Mouse (Mus musculus) left cerebral cortex, adult 8-10 months (tissue): ENCODE results near the gene Cox4i1. TPM values are rescaled to one million over a fixed set of nuclear protein-coding genes. Genes with fewer than 3 reads are reported as not detected.

Experiments
- DNase-seq, 2 experiments: peaks; one replicate each; pipeline ENCODE4 v3.0.0; 2022; ENCODE audit warnings: low spot score in 2 of 2
- total RNA-seq, 4 experiments: library from RNA; stranded (reverse); gene quantifications; 2 replicates each; pipeline ENCODE4 v1.2.4; 2022

The Cox4i1 gene
- total RNA-seq, 4 experiments from 2014 or later, result 1,070 to 1,158 (median 1,126) TPM

GRCm38 (mm10) chr8:120693861-120694493 lies 26.0 kb downstream of the Cox4i1 start:
- DNase-seq, result no peak

GRCm38 (mm10) chr8:120696401-120697153 lies 28.6 kb downstream of the Cox4i1 start:
- no peak for DNase-seq

GRCm38 (mm10) chr8:120697154-120697978 lies 29.3 kb downstream of the Cox4i1 start:
- no peak for DNase-seq

GRCm38 (mm10) chr8:120697979-120698272 lies 29.9 kb downstream of the Cox4i1 start:
- DNase-seq, result no peak

DNA sequence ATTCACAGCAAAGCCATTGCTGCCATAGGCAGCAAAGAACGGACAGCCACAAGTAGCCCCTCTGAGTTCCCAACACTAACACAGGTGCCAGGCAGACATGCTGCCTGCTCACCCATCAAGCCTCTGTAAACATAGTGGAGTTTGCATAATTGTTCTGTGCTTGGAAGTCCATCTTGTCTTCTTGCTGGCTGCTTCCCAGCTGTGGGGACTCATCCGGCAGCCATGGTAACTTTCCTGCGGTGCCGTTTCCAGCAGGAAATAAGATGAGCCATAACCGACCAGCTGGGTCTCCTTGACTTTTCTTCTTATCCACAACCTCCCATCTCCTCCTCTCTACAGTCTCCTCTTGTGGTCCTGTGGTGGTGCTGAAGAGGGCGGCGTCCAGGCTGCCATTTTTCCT lies 30.4 kb downstream of the Cox4i1 start:
- DNase-seq, result no peak

DNA sequence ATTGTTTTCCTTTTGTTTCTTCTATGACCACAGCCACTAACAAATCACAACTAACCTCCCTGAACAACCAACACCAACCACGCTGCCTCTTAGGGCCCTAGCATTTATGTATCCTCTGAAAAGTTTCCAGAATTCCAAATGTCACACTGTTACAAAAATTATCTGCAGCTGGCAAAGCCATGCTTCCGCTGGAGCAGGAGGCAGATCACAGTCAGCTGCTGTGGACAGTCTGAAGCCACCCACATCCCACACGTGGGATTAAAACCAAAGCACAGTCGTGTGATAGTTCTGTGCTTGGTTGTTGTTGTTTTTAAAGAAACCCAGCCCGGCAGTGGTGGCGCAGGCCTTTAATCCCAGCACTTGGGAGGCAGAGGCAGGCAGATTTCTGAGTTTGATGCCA lies 31.1 kb downstream of the Cox4i1 start:
- DNase-seq, result no peak

DNA sequence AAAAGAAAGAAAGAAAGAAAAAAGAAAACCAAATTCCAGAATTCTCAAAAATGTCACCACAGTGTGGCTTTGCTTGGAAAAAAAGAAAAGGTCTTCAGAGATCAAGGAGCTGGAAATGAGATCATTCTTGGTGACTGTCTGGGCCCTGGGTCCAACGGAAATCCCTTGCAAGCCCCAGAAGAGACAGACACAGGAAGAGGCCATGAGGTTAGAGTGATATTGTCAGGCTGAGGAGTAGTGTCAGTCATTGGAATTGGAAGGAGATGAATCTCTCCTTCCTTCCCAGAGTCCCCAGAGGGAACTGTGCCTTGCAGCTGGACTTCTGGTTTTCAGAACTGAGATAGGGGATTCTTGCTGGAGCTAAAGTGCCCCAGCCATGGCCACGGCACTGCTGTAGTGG lies 31.5 kb downstream of the Cox4i1 start:
- no peak for DNase-seq

DNA sequence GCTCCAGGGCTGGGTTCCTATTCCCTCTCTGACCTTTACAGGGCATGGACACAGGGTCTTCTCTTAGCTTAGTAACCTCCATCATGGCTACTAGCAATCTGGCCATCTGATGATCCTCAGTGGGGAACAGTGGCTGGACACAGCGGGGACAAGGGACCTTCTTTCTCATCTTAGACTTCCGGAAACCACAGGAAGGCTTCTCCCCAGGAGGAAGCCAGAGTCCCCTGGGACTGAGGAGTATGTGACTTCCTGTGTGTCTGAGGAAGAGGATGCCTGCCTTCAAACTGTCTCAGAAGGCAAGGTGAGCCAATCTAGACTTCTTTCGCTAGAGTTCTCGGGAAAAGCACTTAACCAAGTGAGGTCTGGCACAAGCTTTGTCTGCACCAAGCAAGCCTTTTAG lies 32.0 kb downstream of the Cox4i1 start:
- no peak for DNase-seq

DNA sequence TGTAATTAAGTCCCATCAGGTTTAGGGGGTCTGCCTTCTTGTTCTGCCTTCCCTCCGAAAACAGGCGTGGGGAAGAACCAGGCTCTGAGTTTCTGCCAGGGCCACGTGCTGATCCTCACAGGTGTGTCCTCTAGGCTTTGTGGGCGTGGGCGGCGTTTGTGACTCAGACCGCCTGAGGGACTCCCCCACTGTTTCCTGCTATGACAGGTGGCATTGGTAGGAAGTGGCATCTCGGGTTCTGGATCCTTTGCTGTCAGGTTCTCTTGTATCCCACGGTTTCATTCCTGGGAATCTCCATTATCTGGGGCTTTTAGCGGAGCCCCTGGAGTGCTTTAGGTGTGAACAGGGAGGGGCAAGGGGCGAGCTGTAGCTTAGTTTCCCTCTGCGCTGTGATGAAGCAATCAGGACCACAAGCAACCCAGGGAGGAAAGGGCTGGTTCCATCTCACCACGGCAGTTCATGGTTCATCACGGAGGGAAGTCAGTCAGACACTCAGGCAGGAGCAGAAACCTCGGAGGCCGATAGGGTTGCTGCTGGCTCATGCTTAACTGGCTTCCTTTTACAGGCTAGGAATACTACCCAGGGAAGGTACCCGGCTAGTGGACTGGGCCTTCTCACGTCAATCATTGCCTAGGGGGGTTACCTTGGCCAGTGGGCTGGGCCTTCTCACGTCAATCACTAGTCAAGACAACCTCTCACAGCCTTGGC lies 33.9 kb downstream of the Cox4i1 start:
- DNase-seq, result peak in 1 of 2 experiments; percentile 55

DNA sequence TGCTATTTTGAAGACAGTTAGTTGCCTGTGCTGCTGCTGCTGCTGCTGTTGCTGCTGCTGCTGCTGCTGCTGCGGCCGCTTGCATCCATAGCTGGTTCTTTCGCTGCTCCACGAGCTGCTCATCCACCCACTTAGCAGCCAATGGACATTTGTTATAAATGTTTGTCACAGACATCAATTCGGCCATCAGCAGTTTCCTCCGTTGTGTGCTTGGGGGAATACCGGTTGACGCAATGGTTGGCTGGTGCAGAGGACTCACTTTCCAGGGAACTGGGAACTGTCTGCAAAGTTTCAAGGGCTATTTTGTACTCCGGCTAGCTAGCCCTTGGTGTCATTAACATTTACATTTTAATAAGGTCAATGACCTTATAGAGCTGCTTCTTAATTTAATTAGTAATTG lies 36.2 kb downstream of the Cox4i1 start:
- no peak for DNase-seq

DNA sequence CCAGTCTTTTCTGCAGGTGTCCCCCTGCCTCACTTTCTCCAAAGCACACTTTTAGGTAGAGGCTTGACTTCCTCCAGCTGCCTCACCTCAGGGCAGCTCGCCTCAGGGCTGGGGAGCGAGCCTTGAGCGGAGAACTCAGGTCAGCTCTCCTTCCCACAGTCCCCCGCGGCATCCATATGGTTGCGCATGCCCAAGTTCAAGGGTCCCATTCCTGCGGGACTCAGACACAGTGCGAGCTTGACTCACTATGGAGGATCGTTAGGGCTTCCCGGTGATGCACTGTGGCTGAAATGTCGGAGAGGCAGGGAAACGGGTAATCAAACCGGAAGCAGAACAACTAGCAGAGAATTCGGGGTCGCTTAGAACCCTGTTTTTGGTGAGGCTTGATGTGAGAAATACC lies 37.1 kb downstream of the Cox4i1 start:
- no peak for DNase-seq

DNA sequence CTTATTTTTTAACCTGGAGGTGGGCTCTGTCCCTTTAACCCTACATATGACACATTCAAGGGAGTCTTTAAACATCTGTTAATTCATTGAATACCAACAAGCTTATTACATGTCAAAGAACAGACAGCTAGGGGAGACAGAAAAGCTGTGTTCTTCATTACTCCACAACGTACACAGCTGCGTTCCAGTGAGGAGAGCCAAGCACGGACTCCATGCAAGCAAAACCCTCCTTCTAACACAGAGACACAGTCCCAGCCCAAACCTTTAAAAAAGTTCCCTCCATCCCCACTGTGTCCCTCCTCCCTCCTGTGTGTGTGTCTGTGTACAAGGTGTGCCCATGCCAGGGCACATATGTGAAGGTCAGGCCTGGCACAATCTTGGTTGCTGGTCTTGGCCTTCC lies 38.2 kb downstream of the Cox4i1 start:
- no peak for DNase-seq

DNA sequence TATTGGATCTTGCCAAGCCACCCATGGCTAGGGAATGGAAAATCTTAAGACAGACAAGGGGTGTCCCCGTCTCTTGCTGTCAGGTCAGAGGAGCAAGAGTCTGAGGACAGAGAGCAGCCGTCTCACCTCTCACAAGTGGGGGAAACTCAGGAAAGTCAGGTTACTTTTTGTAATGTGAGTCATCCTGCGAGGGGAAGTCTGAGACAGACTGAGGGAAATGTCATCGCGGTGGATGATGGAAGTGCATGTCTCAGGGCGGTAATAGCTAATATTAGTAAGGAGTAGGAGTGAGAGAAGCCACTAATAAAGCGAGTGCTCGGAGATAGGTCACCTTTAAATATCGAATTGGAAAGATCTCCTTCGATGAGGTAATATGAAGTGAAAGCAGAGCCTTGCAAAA lies 41.2 kb downstream of the Cox4i1 start:
- DNase-seq, result no peak

GRCm38 (mm10) chr8:120715200-120715599 lies 47.2 kb downstream of the Cox4i1 start:
- DNase-seq, result no peak

GRCm38 (mm10) chr8:120715996-120716680 lies 48.1 kb downstream of the Cox4i1 start:
- DNase-seq, result no peak

GRCm38 (mm10) chr8:120719586-120720236 lies 51.7 kb downstream of the Cox4i1 start:
- no peak for DNase-seq

DNA sequence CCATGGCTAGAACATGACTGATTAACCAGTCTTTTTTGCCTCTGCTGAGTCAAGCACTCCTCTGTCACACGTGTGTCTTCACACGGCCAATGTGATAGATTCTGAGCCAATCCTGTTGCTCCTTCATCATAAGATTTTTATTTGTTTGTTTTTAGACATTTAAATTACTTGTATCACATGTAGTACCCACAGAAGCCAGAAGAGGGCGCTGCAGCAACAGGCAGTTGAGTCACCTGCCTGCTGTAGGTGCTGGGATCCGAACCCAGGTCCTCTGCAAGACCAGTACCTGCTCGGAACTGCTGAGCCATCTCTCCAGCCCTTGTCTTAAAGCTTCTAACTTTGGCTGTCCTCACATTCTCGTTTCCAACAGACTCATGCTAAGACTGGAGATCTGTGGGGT lies 55.0 kb downstream of the Cox4i1 start:
- DNase-seq, result no peak
